Mouse (Mus musculus): ENCODE data around the gene Pdgfb. TPM values are rescaled to one million over a fixed set of nuclear protein-coding genes. Genes with fewer than 3 reads are reported as not detected.

Gene Pdgfb
- polyA plus RNA-seq, 1 experiment from 2014 or later = 1.8 TPM

DNA sequence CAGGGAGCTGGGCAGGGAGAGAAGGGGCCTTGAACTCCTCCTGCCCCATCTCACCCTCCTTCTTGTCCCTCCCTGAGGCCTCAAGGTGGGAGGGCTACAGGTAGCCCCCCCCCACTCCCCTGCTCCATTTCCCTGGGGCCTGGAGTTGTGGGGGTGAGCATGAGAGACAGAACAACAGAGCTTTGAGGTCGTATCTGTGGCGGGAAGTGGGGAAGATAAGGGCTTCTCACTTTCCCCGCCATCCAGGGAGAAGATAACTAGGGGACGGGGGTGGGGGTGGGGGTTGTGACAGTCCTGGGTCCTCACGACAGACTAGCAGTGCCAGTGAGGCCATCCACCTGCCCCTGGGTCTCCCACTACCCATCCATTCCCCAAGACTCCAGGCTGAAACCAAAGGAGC, 33.2 kb upstream of the Pdgfb start:
- DNase-seq (ENCODE audit: extremely low spot score, low spot score) = no peak
- Histone ChIP-seq H3K36me3 (replicated peaks) (no peaks in the 10 kb centered on the region), H3K4me1 (no peaks in the 10 kb centered on the region), H3K27me3 (ENCODE audit: poor library complexity, severe bottlenecking) (no peaks in the 10 kb centered on the region), H3K9me3 (peaks cover 8% of the 10 kb centered on the region; the same call in 1 of the 2 replicates), H3K4me3 (no peak overlapping the region), H3K27ac (0 out of 2 replicates have a peak overlapping the region, but pooled peaks have one; percentile 16)
- WGBS = 49% methylated on average over 5 of the region's 5 CpGs

- Histone ChIP-seq H3K27ac (no peak overlapping the region), H3K27me3 (ENCODE audit: poor library complexity, severe bottlenecking) (no peaks in the 10 kb centered on the region), H3K9me3 (peaks cover 8% of the 10 kb centered on the region; the same call in 1 of the 2 replicates), H3K36me3 (replicated peaks) (no peaks in the 10 kb centered on the region), H3K4me1 (no peaks in the 10 kb centered on the region), H3K4me3 (no peak overlapping the region)
- no peak for DNase-seq (ENCODE audit: extremely low spot score, low spot score)
- WGBS = 86% methylated on average over 2 of the region's 2 CpGs
Observed at GRCm38 (mm10) chr15:80047242-80047641, 32.5 kb upstream of the Pdgfb start.

DNA sequence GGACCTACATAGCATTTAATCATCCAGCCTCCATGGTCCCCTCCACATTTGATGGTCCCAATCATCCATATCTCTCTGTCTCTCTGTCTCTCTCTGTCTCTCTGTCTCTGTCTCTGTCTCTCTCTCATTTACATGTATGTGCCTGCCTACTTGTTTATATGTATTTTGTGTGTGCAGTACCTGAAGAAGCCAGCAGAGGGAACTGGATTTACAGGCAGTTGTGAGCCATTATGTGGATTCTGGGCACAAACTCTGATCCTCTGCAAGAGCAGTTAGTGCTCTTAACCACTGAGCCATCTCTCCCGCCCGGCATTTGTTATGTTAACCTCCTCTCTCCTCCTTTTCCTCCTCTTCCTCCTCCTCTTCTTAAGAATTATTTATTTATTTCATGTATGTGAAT, 31.0 kb upstream of the Pdgfb start:
- WGBS = 93% methylated on average over 2 of the region's 2 CpGs
- Histone ChIP-seq H3K36me3 (replicated peaks) (no peaks in the 10 kb centered on the region), H3K4me3 (no peak overlapping the region), H3K4me1 (no peaks in the 10 kb centered on the region), H3K27me3 (ENCODE audit: poor library complexity, severe bottlenecking) (no peaks in the 10 kb centered on the region), H3K9me3 (peaks cover 8% of the 10 kb centered on the region; the same call in 1 of the 2 replicates), H3K27ac (no peak overlapping the region)
- no peak for DNase-seq (ENCODE audit: extremely low spot score, low spot score)

DNA sequence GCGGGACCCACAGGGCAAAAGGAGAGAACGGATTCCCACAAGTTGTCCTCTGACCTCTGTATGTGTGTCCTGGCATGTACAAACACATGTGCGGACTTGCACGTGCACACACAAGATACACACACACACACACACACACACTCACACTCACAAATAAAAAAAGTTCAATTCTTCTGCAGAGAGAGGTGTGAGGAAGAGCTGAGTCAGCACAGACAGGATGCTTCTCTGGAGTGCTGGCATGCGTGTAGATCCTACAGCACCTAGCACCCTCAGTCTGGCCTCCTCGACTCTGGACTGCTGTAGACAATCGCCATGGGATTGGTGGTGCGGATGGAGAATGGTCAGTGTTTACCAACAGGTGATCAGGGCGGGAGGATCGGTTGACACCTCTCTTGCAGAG, 29.5 kb upstream of the Pdgfb start:
- no peaks in the 10 kb centered on the region for H3K36me3 ChIP-seq (replicated peaks)
- DNase-seq (ENCODE audit: extremely low spot score, low spot score) = no peak
- no peaks in the 10 kb centered on the region for H3K27me3 ChIP-seq (ENCODE audit: poor library complexity, severe bottlenecking)
- no peak overlapping the region for H3K27ac ChIP-seq
- H3K4me3 ChIP-seq = no peak overlapping the region
- peaks cover 8% of the 10 kb centered on the region; the same call in 1 of the 2 replicates for H3K9me3 ChIP-seq
- WGBS = 93% methylated on average over 10 of the region's 10 CpGs
- no peaks in the 10 kb centered on the region for H3K4me1 ChIP-seq

DNA sequence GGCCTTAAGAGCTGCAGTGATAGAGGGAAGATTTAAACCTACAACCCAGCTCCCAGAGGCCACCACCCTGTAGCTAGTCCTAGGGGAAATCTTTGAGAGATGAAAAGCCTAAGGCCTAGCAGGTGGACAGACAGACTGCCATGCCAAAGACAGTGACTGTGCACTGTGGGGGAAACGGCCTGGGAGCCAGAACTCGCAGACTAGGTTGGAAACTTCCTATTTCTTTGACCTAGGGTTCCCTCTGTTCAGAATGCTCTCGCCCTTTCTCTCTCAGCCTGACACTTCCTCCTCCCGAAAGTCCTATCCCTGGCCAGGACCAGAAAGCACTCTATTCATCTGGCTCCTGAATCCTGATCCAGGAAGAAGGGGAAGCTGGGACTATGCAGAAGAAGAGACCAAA, 27.4 kb upstream of the Pdgfb start:
- Histone ChIP-seq H3K9me3 (peaks cover 8% of the 10 kb centered on the region; the same call in 1 of the 2 replicates), H3K36me3 (replicated peaks) (no peaks in the 10 kb centered on the region), H3K27me3 (ENCODE audit: poor library complexity, severe bottlenecking) (no peaks in the 10 kb centered on the region), H3K27ac (no peak overlapping the region), H3K4me1 (no peaks in the 10 kb centered on the region), H3K4me3 (no peak overlapping the region)
- no peak for DNase-seq (ENCODE audit: extremely low spot score, low spot score)
- WGBS = 75% methylated on average over 4 of the region's 4 CpGs

GRCm38 (mm10) chr15:80038110-80038391, 23.3 kb upstream of the Pdgfb start:
- 100% methylated on average over 2 of the region's 2 CpGs for WGBS

DNA sequence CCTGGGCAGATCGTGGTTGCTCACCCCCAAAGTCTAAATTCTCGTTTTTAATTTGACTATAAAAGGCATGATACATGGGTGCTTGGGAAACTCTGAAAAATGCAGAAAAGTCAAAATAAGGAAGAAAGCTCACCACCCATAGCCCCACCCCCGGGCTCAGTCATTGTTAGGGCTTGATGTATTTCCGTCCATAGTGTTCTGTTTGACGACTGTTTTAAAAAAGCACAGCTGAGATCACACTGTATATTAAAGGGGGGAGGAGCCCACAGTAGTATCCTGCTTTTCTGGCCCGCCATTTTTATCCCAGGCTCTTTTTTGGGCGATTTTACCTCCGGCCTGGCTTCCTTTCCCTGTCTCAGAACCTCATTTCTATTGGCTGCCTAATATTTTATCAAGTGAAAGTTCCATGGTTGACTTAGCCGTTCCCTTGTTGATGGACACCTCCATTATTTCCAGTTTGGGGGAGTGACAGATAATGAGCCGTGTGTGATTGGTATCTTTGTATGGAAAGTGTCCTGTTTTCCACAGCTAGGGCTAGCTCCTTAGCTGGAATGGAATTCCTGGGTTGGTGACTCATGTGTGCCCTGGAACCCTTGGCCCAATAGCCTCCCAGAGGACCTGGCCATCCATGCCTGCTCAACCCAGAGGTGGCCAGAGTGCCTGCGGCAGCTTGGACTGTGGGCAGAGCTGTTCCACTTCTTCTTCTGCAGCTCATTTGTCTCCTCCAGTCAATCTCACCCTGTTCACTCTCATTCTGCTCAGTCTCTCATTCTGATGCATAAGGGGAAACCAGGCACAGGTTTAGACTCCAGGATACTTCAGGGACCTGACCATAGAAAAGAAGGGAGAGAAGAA, 22.7 kb upstream of the Pdgfb start:
- Histone ChIP-seq H3K36me3 (replicated peaks) (no peaks in the 10 kb centered on the region), H3K27ac (no peak overlapping the region), H3K4me1 (peaks cover 6% of the 10 kb centered on the region; the same call in 1 of the 2 replicates), H3K4me3 (no peak overlapping the region), H3K9me3 (no peaks in the 10 kb centered on the region; the same call in 1 of the 2 replicates), H3K27me3 (ENCODE audit: poor library complexity, severe bottlenecking) (no peaks in the 10 kb centered on the region)
- WGBS = 83% methylated on average over 11 of the region's 11 CpGs
- no peak for DNase-seq (ENCODE audit: extremely low spot score, low spot score)

More at GRCm38 (mm10) chr15:80038110-80038391, 23.3 kb upstream of the Pdgfb start:
- H3K4me1 ChIP-seq = peaks cover 6% of the 10 kb centered on the region; the same call in 1 of the 2 replicates
- no peaks in the 10 kb centered on the region; the same call in 1 of the 2 replicates for H3K9me3 ChIP-seq
- H3K36me3 ChIP-seq (replicated peaks) = no peaks in the 10 kb centered on the region
- no peak overlapping the region for H3K27ac ChIP-seq
- no peak for DNase-seq (ENCODE audit: extremely low spot score, low spot score)
- no peak overlapping the region for H3K4me3 ChIP-seq
- H3K27me3 ChIP-seq (ENCODE audit: poor library complexity, severe bottlenecking) = no peaks in the 10 kb centered on the region

DNA sequence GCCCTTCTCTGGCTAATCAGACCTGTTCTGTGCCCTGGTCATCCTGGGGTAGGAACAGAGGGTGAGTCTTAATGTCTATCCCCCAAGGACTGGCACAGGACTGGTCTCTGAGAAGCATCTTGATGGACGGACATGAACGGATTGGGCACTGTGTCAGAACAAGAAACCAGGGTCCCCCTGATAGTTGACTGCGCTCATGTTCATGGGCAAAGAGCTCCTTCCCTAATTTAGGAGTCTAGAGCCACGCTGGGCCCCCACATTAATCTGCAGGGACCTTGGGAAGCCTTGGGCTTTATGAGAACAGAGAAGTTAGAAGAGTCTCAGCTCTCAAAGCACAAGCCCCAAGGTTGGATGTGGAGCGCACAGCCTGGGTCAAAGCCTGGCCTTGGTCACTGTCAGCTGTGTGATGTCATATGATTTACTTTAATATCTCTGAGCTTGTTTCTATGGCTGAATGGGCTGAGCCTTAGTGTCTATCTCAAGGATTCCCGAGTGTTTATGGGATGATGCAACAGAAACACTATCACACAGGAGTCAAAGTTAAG, 20.6 kb upstream of the Pdgfb start:
- Histone ChIP-seq H3K9me3 (peaks cover 6% of the 10 kb centered on the region; the same call in 1 of the 2 replicates), H3K4me3 (no peak overlapping the region), H3K4me1 (peaks cover 6% of the 10 kb centered on the region; the same call in 1 of the 2 replicates), H3K27me3 (ENCODE audit: poor library complexity, severe bottlenecking) (no peaks in the 10 kb centered on the region), H3K36me3 (replicated peaks) (no peaks in the 10 kb centered on the region), H3K27ac (0 out of 2 replicates have a peak overlapping the region, but pooled peaks have one; percentile 40)
- no peak for DNase-seq (ENCODE audit: extremely low spot score, low spot score)
- WGBS = 87% methylated on average over 6 of the region's 6 CpGs

DNA sequence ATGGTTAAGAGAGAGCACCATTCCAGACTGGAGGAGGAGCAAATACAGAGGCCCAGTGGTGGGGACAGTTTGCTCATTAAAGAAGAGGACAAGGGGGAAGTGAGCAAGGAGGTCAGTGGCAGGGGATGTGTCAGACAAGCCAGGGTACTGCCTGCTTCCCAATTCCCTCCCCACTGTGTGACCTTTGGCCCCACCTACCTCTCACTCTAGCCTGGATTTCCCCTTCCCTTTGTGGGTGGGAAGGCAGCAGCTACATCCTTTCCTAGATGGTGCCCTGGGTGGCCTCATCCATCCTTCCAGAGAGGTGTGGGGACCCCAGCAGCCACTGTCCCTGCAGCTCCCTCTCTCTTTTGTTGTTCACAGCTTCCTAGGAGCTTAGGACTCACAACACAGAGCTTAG, 20.1 kb upstream of the Pdgfb start:
- H3K36me3 ChIP-seq (replicated peaks) = no peaks in the 10 kb centered on the region
- H3K4me3 ChIP-seq = no peak overlapping the region
- 0 out of 2 replicates have a peak overlapping the region, but pooled peaks have one; percentile 40 for H3K27ac ChIP-seq
- no peak for DNase-seq (ENCODE audit: extremely low spot score, low spot score)
- peaks cover 6% of the 10 kb centered on the region; the same call in 1 of the 2 replicates for H3K4me1 ChIP-seq
- no peaks in the 10 kb centered on the region for H3K27me3 ChIP-seq (ENCODE audit: poor library complexity, severe bottlenecking)
- H3K9me3 ChIP-seq = peaks cover 6% of the 10 kb centered on the region; the same call in 1 of the 2 replicates

DNA sequence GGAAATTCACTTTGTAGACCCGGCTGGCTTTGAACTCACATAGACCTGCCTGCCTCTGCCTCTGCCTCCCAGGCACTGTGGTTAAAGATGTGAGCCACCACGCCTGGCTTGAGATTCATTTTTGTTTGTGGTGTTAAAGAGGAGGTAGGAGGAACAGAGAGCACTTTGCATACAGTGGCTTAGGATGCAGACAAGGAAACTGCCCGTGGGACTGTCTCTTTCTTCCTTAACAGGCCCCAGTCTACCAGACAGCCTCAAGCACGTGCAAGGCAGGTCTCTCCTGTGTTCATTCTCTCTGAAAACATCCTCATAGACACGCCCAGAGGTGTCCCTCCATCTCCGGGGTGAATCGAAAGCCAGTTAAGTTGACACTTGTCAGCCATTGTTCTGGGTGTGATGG, 19.6 kb upstream of the Pdgfb start:
- no peak overlapping the region for H3K27ac ChIP-seq

DNA sequence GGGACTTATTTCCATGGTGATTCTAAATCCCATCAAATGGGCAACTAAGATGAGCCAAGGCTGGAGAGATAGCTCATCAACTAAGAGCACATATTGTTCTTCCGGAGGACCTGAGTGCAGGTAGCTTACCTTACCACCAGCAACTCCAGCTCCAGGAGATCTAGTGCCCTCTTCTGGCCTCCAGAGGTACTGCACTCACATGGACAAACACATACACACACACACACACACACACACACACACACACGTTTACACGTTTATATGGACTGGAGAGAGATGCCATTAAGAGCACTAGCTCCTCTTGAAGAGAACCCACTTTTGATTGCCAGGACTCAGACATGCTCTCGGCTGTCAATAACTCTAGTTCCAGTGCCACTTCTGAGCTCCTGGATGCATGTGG, 16.4 kb upstream of the Pdgfb start:
- WGBS = 87% methylated on average over 4 of the region's 4 CpGs
- Histone ChIP-seq H3K4me3 (no peak overlapping the region), H3K27ac (no peak overlapping the region), H3K36me3 (replicated peaks) (no peaks in the 10 kb centered on the region), H3K9me3 (peaks cover 6% of the 10 kb centered on the region; the same call in 1 of the 2 replicates), H3K4me1 (peaks cover 22% of the 10 kb centered on the region), H3K27me3 (ENCODE audit: poor library complexity, severe bottlenecking) (no peaks in the 10 kb centered on the region)
- no peak for DNase-seq (ENCODE audit: extremely low spot score, low spot score)

More for the DNA sequence above, 19.6 kb upstream of the Pdgfb start:
- H3K4me3 ChIP-seq = no peak overlapping the region
- no peaks in the 10 kb centered on the region for H3K27me3 ChIP-seq (ENCODE audit: poor library complexity, severe bottlenecking)
- H3K4me1 ChIP-seq = peaks cover 6% of the 10 kb centered on the region; the same call in 1 of the 2 replicates
- peaks cover 6% of the 10 kb centered on the region; the same call in 1 of the 2 replicates for H3K9me3 ChIP-seq
- H3K36me3 ChIP-seq (replicated peaks) = no peaks in the 10 kb centered on the region
- no peak for DNase-seq (ENCODE audit: extremely low spot score, low spot score)
- WGBS = 75% methylated on average over 7 of the region's 7 CpGs

DNA sequence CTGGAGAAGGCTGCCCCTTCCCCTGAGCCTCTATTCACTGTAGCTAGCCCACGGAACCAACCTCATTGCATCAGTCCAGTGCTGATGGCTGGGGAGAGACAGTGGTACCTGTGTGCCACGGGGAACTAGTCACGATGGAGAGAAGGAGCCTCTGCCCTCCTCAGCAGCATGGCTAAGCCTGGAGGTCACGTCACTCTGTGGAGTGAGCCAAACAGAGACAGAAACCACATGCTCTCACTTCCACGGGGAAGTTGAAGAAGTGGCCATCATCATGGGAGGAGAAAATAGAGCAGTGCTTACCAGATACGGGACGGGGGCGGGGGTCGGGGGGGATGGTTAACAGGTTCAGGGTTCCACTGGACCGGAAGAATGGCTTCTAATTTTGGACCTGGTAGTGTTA, 15.6 kb upstream of the Pdgfb start:
- H3K36me3 ChIP-seq (replicated peaks) = no peaks in the 10 kb centered on the region
- no peaks in the 10 kb centered on the region for H3K27me3 ChIP-seq (ENCODE audit: poor library complexity, severe bottlenecking)
- H3K4me3 ChIP-seq = no peak overlapping the region
- DNase-seq (ENCODE audit: extremely low spot score, low spot score) = no peak
- H3K27ac ChIP-seq = no peak overlapping the region
- 94% methylated on average over 10 of the region's 10 CpGs for WGBS
- peaks cover 29% of the 10 kb centered on the region for H3K4me1 ChIP-seq
- peaks cover 6% of the 10 kb centered on the region; the same call in 1 of the 2 replicates for H3K9me3 ChIP-seq

DNA sequence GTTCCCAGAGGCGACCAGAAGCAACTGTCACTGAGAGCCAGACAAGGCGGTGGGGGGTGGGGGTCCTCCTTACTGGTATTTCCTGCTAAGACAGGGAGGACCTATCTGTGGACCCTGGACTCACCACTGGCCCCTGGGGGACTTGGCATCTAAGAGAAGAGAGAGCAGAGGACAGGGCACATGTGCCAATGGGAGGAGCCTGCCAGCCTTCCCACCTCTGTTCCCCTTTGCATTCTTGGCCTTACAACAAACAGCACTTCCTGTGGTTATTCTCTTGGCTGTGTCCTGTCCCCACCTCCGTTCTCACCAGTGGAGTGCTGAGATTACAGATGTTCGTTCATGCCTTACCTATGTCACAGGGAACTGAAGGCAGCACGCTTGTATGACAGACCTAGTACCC, 14.1 kb upstream of the Pdgfb start:
- H3K4me1 ChIP-seq = peaks cover 38% of the 10 kb centered on the region
- H3K27ac ChIP-seq = no peak overlapping the region
- no peak for DNase-seq (ENCODE audit: extremely low spot score, low spot score)
- WGBS = 81% methylated on average over 5 of the region's 5 CpGs
- no peaks in the 10 kb centered on the region for H3K36me3 ChIP-seq (replicated peaks)
- H3K27me3 ChIP-seq (ENCODE audit: poor library complexity, severe bottlenecking) = no peaks in the 10 kb centered on the region
- peaks cover 6% of the 10 kb centered on the region; the same call in 1 of the 2 replicates for H3K9me3 ChIP-seq
- no peak overlapping the region for H3K4me3 ChIP-seq

All from forebrain, embryonic 10.5 days (tissue).